Mouse (Mus musculus): ENCODE data around the gene Wdr41. TPM values are rescaled to one million over a fixed set of nuclear protein-coding genes. Genes with fewer than 3 reads are reported as not detected.

The Wdr41 gene
- total and polyA plus RNA-seq, 3 experiments, result 5.0 to 12.7 (median 10.7) TPM

- H3K9me3 ChIP-seq (replicated peaks; ENCODE audit: low read length), result no peaks in the 10 kb centered on the region
- no peak overlapping the region for H3K9ac ChIP-seq (ENCODE audit: insufficient read depth, low read depth)
- DNase-seq (ENCODE audit: extremely low read depth), result no peak
- no peak overlapping the region for H3K4me2 ChIP-seq (ENCODE audit: insufficient read depth, low read depth, poor library complexity, severe bottlenecking)
- H3K79me2 ChIP-seq (replicated peaks; ENCODE audit: control insufficient read depth, extremely low read depth, insufficient read depth, poor library complexity, severe bottlenecking), result no peaks in the 10 kb centered on the region
- H3K4me3 ChIP-seq (replicated peaks in 1 of 3; ENCODE audit: low read depth in 2 of 3, low read length in 2 of 3, poor library complexity in 1 of 3), result no peak overlapping the region
- no peak overlapping the region for H3K27ac ChIP-seq (ENCODE audit: insufficient read depth, low read depth)
- peaks cover 10 to 40% of the 10 kb centered on the region in 2 experiments for H3K4me1 ChIP-seq (ENCODE audit: control insufficient read depth in 1 of 2, insufficient read depth in 2 of 2)
- TF ChIP-seq USF2 (conservative IDR thresholded peaks at IDR 0.05; ENCODE audit: low read depth, low read length) (no peak), ZNF384 (IDR thresholded peaks at IDR 0.05; ENCODE audit: low read depth, low read length) (no peak), ZC3H11A (IDR thresholded peaks at IDR 0.05; ENCODE audit: low read depth, low read length) (no peak), CHD2 (IDR thresholded peaks at IDR 0.05; ENCODE audit: low read length) (no peak), POLR2AphosphoS2 (IDR thresholded peaks at IDR 0.05; ENCODE audit: low read depth, low read length) (no peak), E2F4 (IDR thresholded peaks at IDR 0.05; ENCODE audit: insufficient replicate concordance, low read depth, low read length) (no peak), USF1 (IDR thresholded peaks at IDR 0.05; ENCODE audit: low read depth, low read length) (no peak), SIN3A (IDR thresholded peaks at IDR 0.05; ENCODE audit: low read length) (no peak), MEF2A (IDR thresholded peaks at IDR 0.05; ENCODE audit: borderline replicate concordance, low read depth, low read length) (no peak)
- no peaks in the 10 kb centered on the region for H3K27me3 ChIP-seq (replicated peaks)
- dilution Hi-C loops (cut with MboI; ENCODE audit: extremely low pct_ligation_motif_present, extremely low pct_unique_long_range_greater_than_20kb, low sequenced_read_pairs) (no loop called here), in situ Hi-C loops (cut with MboI; ENCODE audit: low pct_ligation_motif_present, low pct_unique_long_range_greater_than_20kb, low sequenced_read_pairs) (no loop called here)
- H3K36me3 ChIP-seq (replicated peaks in 1 of 2; ENCODE audit: control insufficient read depth in 1 of 2, insufficient read depth in 1 of 2, low read length in 1 of 2), result peaks cover 0 to 5% of the 10 kb centered on the region in 2 experiments
Observed at GRCm38 (mm10) chr13:95034715-95035114, 58.6 kb downstream of the Wdr41 start.

DNA sequence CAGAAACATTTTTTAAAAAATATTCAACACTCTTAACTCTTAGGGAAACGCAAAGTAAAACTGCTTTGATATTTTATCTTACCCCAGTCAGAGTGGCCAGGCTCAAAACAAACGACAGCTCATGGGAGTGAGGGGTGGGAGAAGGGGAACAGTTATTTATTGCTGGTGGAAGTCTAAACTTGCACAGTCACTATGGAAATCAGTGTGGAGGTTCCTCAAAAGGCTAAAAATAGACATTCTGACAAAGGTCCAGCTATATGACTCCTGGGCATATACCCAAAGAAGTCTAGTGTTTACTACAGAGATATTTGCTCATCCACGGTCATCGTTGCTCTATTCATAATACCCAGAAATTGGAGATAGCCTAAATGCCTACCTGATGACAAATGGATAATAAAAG is 62.1 kb downstream of the Wdr41 start:
- no peaks in the 10 kb centered on the region for H3K36me3 ChIP-seq (replicated peaks in 1 of 2; ENCODE audit: control insufficient read depth in 1 of 2, insufficient read depth in 1 of 2, low read length in 1 of 2)

GRCm38 (mm10) chr13:95040140-95040738 is 64.1 kb downstream of the Wdr41 start:
- no peaks in the 10 kb centered on the region for H3K36me3 ChIP-seq (replicated peaks in 1 of 2; ENCODE audit: control insufficient read depth in 1 of 2, insufficient read depth in 1 of 2, low read length in 1 of 2)
- H3K27ac ChIP-seq (ENCODE audit: insufficient read depth, low read depth), result no peak overlapping the region
- H3K4me2 ChIP-seq (ENCODE audit: insufficient read depth, low read depth, poor library complexity, severe bottlenecking), result peak overlapping the region; percentile 77; the same call in 1 of the 2 replicates
- in situ Hi-C loops (cut with MboI; ENCODE audit: low pct_ligation_motif_present, low pct_unique_long_range_greater_than_20kb, low sequenced_read_pairs) (no loop called here), dilution Hi-C loops (cut with MboI; ENCODE audit: extremely low pct_ligation_motif_present, extremely low pct_unique_long_range_greater_than_20kb, low sequenced_read_pairs) (no loop called here)
- H3K4me3 ChIP-seq (replicated peaks in 1 of 3; ENCODE audit: low read depth in 2 of 3, low read length in 2 of 3, poor library complexity in 1 of 3), result no peak overlapping the region
- peak; percentile 69 for DNase-seq (ENCODE audit: extremely low read depth)
- peaks cover 0 to 53% of the 10 kb centered on the region in 2 experiments; a peak in 3 of 4 replicates for H3K4me1 ChIP-seq (ENCODE audit: control insufficient read depth in 1 of 2, insufficient read depth in 2 of 2)
- no peaks in the 10 kb centered on the region for H3K27me3 ChIP-seq (replicated peaks)
- H3K9ac ChIP-seq (ENCODE audit: insufficient read depth, low read depth), result no peak overlapping the region
- no peaks in the 10 kb centered on the region for H3K9me3 ChIP-seq (replicated peaks; ENCODE audit: low read length)
- H3K79me2 ChIP-seq (replicated peaks; ENCODE audit: control insufficient read depth, extremely low read depth, insufficient read depth, poor library complexity, severe bottlenecking), result no peaks in the 10 kb centered on the region
- peak; percentile 80 for TF ChIP-seq ETS1 (conservative IDR thresholded peaks at IDR 0.05; ENCODE audit: low read depth, low read length)
- no peak for TF ChIP-seq ZC3H11A (IDR thresholded peaks at IDR 0.05; ENCODE audit: low read depth, low read length)
- TF ChIP-seq PAX5 (IDR thresholded peaks at IDR 0.05; ENCODE audit: low read length), result no peak
- TF ChIP-seq TCF12 (IDR thresholded peaks at IDR 0.05; ENCODE audit: low read depth, low read length), result peak; percentile 24; the same call in 1 of the 2 replicates
- TF ChIP-seq JUND (conservative IDR thresholded peaks at IDR 0.05; ENCODE audit: low read depth, low read length), result no peak
- 0 out of 2 replicates have a peak, but pooled peaks have one; percentile 28 for TF ChIP-seq MYC (IDR thresholded peaks at IDR 0.05; ENCODE audit: low read depth, low read length)
- TF ChIP-seq MXI1 (IDR thresholded peaks at IDR 0.05; ENCODE audit: low read depth, low read length), result no peak
- TF ChIP-seq USF1 (IDR thresholded peaks at IDR 0.05; ENCODE audit: low read depth, low read length), result no peak
- no peak for TF ChIP-seq SIN3A (IDR thresholded peaks at IDR 0.05; ENCODE audit: low read length)
- no peak for TF ChIP-seq ZKSCAN1 (IDR thresholded peaks at IDR 0.05; ENCODE audit: borderline replicate concordance, low read depth, low read length)
- no peak for TF ChIP-seq ELF1 (IDR thresholded peaks at IDR 0.05; ENCODE audit: low read depth, low read length)
- TF ChIP-seq MEF2A (IDR thresholded peaks at IDR 0.05; ENCODE audit: borderline replicate concordance, low read depth, low read length), result 0 out of 2 replicates have a peak, but pooled peaks have one; percentile 10
- TF ChIP-seq ZNF384 (IDR thresholded peaks at IDR 0.05; ENCODE audit: low read depth, low read length), result no peak
- TF ChIP-seq SMC3 (IDR thresholded peaks at IDR 0.05; ENCODE audit: low read depth, low read length), result no peak
- no peak for TF ChIP-seq HCFC1 (IDR thresholded peaks at IDR 0.05; ENCODE audit: low read depth, low read length)
- no peak for TF ChIP-seq CTCF (conservative IDR thresholded peaks at IDR 0.05 in 1 of 2, IDR thresholded peaks at IDR 0.05 in 1 of 2; ENCODE audit: low read depth in 2 of 2, low read length in 2 of 2)
- TF ChIP-seq USF2 (conservative IDR thresholded peaks at IDR 0.05; ENCODE audit: low read depth, low read length), result no peak
- no peak for TF ChIP-seq RCOR1 (conservative IDR thresholded peaks at IDR 0.05; ENCODE audit: low read depth, low read length)
- no peak for TF ChIP-seq E2F4 (IDR thresholded peaks at IDR 0.05; ENCODE audit: insufficient replicate concordance, low read depth, low read length)
- no peak for TF ChIP-seq ZMIZ1 (IDR thresholded peaks at IDR 0.05; ENCODE audit: low read depth, low read length)
- peak; percentile 47; the same call in 1 of the 2 replicates for TF ChIP-seq NRF1 (IDR thresholded peaks at IDR 0.05; ENCODE audit: low read depth, low read length)

More for the DNA sequence above, 62.1 kb downstream of the Wdr41 start:
- in situ Hi-C loops (cut with MboI; ENCODE audit: low pct_ligation_motif_present, low pct_unique_long_range_greater_than_20kb, low sequenced_read_pairs), result no loop called here
- no peak for TF ChIP-seq POLR2A (IDR thresholded peaks at IDR 0.05; ENCODE audit: low read depth, low read length)
- Histone ChIP-seq H3K4me1 (ENCODE audit: control insufficient read depth in 1 of 2, insufficient read depth in 2 of 2) (peaks cover 3 to 45% of the 10 kb centered on the region in 2 experiments; a peak in 3 of 4 replicates), H3K27me3 (replicated peaks) (no peaks in the 10 kb centered on the region), H3K79me2 (replicated peaks; ENCODE audit: control insufficient read depth, extremely low read depth, insufficient read depth, poor library complexity, severe bottlenecking) (no peaks in the 10 kb centered on the region), H3K9ac (ENCODE audit: insufficient read depth, low read depth) (no peak overlapping the region), H3K4me3 (replicated peaks in 1 of 3; ENCODE audit: low read depth in 2 of 3, low read length in 2 of 3, poor library complexity in 1 of 3) (no peak overlapping the region), H3K4me2 (ENCODE audit: insufficient read depth, low read depth, poor library complexity, severe bottlenecking) (no peak overlapping the region), H3K27ac (ENCODE audit: insufficient read depth, low read depth) (no peak overlapping the region), H3K9me3 (replicated peaks; ENCODE audit: low read length) (no peaks in the 10 kb centered on the region)
- no peak for DNase-seq (ENCODE audit: extremely low read depth)
- dilution Hi-C loops (cut with MboI; ENCODE audit: extremely low pct_ligation_motif_present, extremely low pct_unique_long_range_greater_than_20kb, low sequenced_read_pairs), result no loop called here

Data from CH12.LX (cell line).